Mouse (Mus musculus): ENCODE measurements at regions not wholly inside any gene's neighbourhood (a gene's known extent, or its start where the extent isn't known, plus 50 kb on each side); places are given as distances from the start of the nearest gene placed in this dataset.
A peak's percentile ranks its signal among the peaks of the same experiment; 100 is the strongest.

DNA sequence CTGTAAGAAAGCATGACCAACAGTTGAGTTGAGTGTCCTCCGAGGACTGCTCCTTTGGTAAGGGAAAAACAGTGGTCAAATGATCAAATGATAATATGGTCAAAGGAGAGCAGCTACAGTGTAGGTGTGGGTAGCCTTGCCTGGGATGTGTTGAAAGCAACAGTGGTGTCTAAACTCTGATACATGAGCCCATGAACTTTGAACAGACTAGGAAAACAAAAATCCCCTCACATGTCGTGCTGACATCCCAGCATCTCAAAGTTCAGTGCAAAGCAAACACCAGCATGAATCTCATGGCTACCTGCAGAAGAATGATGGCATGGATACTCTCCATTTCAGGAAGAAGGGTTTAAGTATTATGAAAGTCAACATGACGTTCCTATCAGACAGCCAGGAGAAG lies 171.3 kb upstream of the Lpp start:
- Histone ChIP-seq H3K9ac (no peak overlapping the region), H3K4me2 (replicated peaks) (no peak overlapping the region), H3K9me3 (replicated peaks) (no peaks in the 10 kb centered on the region), H3K27me3 (no peaks in the 10 kb centered on the region), H3K36me3 (no peaks in the 10 kb centered on the region), H3K27ac (no peak overlapping the region), H3K4me3 (no peak overlapping the region), H3K4me1 (peaks cover 7% of the 10 kb centered on the region; the same call in 1 of the 2 replicates)
- ATAC-seq (ENCODE audit: low FRiP score) = no peak
- 90% methylated on average over 3 of the region's 3 CpGs for WGBS

DNA sequence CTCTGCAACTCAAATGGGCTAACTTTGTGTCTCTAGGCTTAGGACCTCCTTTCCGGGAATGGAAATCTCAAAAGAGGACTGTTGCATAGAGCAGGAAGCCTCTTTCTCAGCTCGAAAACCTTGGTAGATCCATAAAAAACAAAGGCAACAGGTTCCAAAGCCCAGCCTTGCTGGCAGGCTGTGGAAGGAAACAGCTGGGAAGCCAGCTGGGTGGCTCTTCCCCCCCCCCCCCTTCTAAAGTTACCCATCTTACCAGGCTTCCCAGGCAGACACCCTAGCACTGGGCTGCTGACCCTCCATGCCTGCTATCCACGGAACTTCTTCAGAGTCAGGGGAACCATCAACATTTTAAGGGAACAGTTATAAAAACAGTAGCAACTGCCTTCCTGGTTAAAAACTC lies 172.7 kb upstream of the Lpp start:
- Histone ChIP-seq H3K4me1 (peaks cover 7% of the 10 kb centered on the region; the same call in 1 of the 2 replicates), H3K9ac (no peak overlapping the region), H3K27me3 (no peaks in the 10 kb centered on the region), H3K4me2 (replicated peaks) (no peak overlapping the region), H3K4me3 (no peak overlapping the region), H3K27ac (no peak overlapping the region), H3K36me3 (no peaks in the 10 kb centered on the region), H3K9me3 (replicated peaks) (no peaks in the 10 kb centered on the region)
- 83% methylated on average over 3 of the region's 3 CpGs for WGBS
- no peak for ATAC-seq (ENCODE audit: low FRiP score)

DNA sequence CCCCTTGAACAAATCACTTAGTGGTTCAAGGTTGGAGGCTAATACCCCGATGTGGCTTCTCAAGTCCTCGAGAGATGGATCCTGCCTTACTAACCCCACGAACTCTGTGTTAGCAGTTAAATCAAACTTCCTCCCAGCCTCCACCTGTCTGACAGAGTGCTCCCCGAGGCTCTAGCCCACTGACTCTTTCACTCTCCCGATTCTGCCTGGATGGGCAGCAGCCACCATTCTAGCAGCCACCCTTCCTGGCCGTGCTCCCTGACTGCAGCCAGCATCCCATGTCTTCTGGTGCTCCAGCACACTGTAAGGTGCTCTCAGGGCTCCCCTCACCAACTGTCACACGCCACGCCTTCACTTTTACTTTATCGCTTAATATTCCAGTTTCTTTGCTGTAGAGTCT lies 173.6 kb upstream of the Lpp start:
- H3K9ac ChIP-seq = no peak overlapping the region
- no peaks in the 10 kb centered on the region for H3K9me3 ChIP-seq (replicated peaks)
- H3K4me1 ChIP-seq = peaks cover 7% of the 10 kb centered on the region; the same call in 1 of the 2 replicates
- H3K4me2 ChIP-seq (replicated peaks) = no peak overlapping the region
- H3K4me3 ChIP-seq = no peak overlapping the region
- H3K36me3 ChIP-seq = no peaks in the 10 kb centered on the region
- no peak for ATAC-seq (ENCODE audit: low FRiP score)
- H3K27me3 ChIP-seq = no peaks in the 10 kb centered on the region
- no peak overlapping the region for H3K27ac ChIP-seq
- 87% methylated on average over 9 of the region's 9 CpGs for WGBS

GRCm38 (mm10) chr16:24218850-24219185 lies 174.5 kb upstream of the Lpp start:
- 50% methylated on average over 4 of the region's 4 CpGs for WGBS
- peaks cover 7% of the 10 kb centered on the region; the same call in 1 of the 2 replicates for H3K4me1 ChIP-seq

GRCm38 (mm10) chr16:24218162-24218849 lies 175.0 kb upstream of the Lpp start:
- no peaks in the 10 kb centered on the region for H3K36me3 ChIP-seq
- no peaks in the 10 kb centered on the region for H3K27me3 ChIP-seq
- no peak overlapping the region; the same call in 1 of the 2 replicates for H3K4me2 ChIP-seq (replicated peaks)
- ATAC-seq (ENCODE audit: low FRiP score) = peak; percentile 60; the same call in 1 of the 2 replicates
- H3K4me1 ChIP-seq = peaks cover 7% of the 10 kb centered on the region; the same call in 1 of the 2 replicates
- H3K9me3 ChIP-seq (replicated peaks) = no peaks in the 10 kb centered on the region
- H3K9ac ChIP-seq = no peak overlapping the region
- 45% methylated on average over 14 of the region's 14 CpGs for WGBS
- 0 out of 2 replicates have a peak overlapping the region, but pooled peaks have one; percentile 32 for H3K27ac ChIP-seq
- no peak overlapping the region for H3K4me3 ChIP-seq

More at GRCm38 (mm10) chr16:24218850-24219185, 174.5 kb upstream of the Lpp start:
- H3K4me3 ChIP-seq = no peak overlapping the region
- no peaks in the 10 kb centered on the region for H3K27me3 ChIP-seq
- H3K9ac ChIP-seq = no peak overlapping the region
- H3K27ac ChIP-seq = no peak overlapping the region
- no peak for ATAC-seq (ENCODE audit: low FRiP score)
- no peaks in the 10 kb centered on the region for H3K36me3 ChIP-seq
- no peak overlapping the region for H3K4me2 ChIP-seq (replicated peaks)
- H3K9me3 ChIP-seq (replicated peaks) = no peaks in the 10 kb centered on the region

GRCm38 (mm10) chr16:24216828-24217227 lies 176.5 kb upstream of the Lpp start:
- H3K36me3 ChIP-seq = no peaks in the 10 kb centered on the region
- WGBS = 86% methylated on average over 5 of the region's 5 CpGs
- no peak overlapping the region for H3K4me2 ChIP-seq (replicated peaks)
- H3K27ac ChIP-seq = no peak overlapping the region
- H3K27me3 ChIP-seq = no peaks in the 10 kb centered on the region
- no peaks in the 10 kb centered on the region for H3K9me3 ChIP-seq (replicated peaks)
- no peak for ATAC-seq (ENCODE audit: low FRiP score)
- peaks cover 8% of the 10 kb centered on the region; the same call in 1 of the 2 replicates for H3K4me1 ChIP-seq
- no peak overlapping the region for H3K9ac ChIP-seq
- H3K4me3 ChIP-seq = no peak overlapping the region

- H3K9me3 ChIP-seq (replicated peaks) = no peaks in the 10 kb centered on the region
- no peak for ATAC-seq (ENCODE audit: low FRiP score)
- no peaks in the 10 kb centered on the region for H3K27me3 ChIP-seq
- H3K4me2 ChIP-seq (replicated peaks) = no peak overlapping the region
- no peak overlapping the region for H3K9ac ChIP-seq
- WGBS = 95% methylated on average over 8 of the region's 8 CpGs
- no peak overlapping the region for H3K27ac ChIP-seq
- no peaks in the 10 kb centered on the region for H3K36me3 ChIP-seq
- no peak overlapping the region for H3K4me3 ChIP-seq
- peaks cover 10% of the 10 kb centered on the region; the same call in 1 of the 2 replicates for H3K4me1 ChIP-seq
These were observed 178.0 kb upstream of the Lpp start for GRCm38 (mm10) chr16:24215353-24215752.

DNA sequence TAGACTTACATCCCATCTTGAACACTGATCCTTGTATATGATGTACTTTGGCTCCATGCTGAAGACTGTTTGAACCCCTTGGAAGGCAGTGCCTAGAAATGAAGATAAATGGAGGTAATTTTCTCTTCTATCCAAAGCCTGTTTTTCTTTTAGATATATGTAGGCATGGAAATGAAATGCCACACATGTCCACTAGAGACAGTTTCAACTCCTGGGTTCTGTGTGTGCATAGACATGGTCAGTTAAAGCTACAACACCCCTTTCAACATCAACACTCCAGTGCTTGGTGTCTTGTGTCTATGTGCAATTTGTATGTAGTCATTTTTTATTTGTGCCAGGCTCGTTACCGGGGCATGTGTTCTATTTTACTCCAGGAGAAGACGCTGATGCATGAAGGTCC lies 179.7 kb upstream of the Lpp start:
- Histone ChIP-seq H3K27me3 (no peaks in the 10 kb centered on the region), H3K9me3 (replicated peaks) (no peaks in the 10 kb centered on the region), H3K9ac (no peak overlapping the region), H3K4me2 (replicated peaks) (no peak overlapping the region), H3K36me3 (no peaks in the 10 kb centered on the region), H3K4me1 (peaks cover 10% of the 10 kb centered on the region; the same call in 1 of the 2 replicates), H3K4me3 (no peak overlapping the region), H3K27ac (no peak overlapping the region)
- no peak for ATAC-seq (ENCODE audit: low FRiP score)
- 94% methylated on average over 3 of the region's 3 CpGs for WGBS

- Histone ChIP-seq H3K4me3 (no peak overlapping the region), H3K4me2 (replicated peaks) (no peak overlapping the region), H3K9me3 (replicated peaks) (no peaks in the 10 kb centered on the region), H3K27me3 (no peaks in the 10 kb centered on the region), H3K36me3 (no peaks in the 10 kb centered on the region), H3K27ac (no peak overlapping the region), H3K4me1 (0 out of 2 replicates have a peak, but pooled peaks cover 3% of the 10 kb centered on the region), H3K9ac (no peak overlapping the region)
- ATAC-seq (ENCODE audit: low FRiP score) = no peak
- 70% methylated on average over 2 of the region's 2 CpGs for WGBS
These were observed 180.6 kb upstream of the Lpp start for GRCm38 (mm10) chr16:24212702-24213101.

GRCm38 (mm10) chr16:24211588-24211987 lies 181.7 kb upstream of the Lpp start:
- no peak for ATAC-seq (ENCODE audit: low FRiP score)
- Histone ChIP-seq H3K27ac (no peak overlapping the region), H3K4me3 (no peak overlapping the region), H3K9me3 (replicated peaks) (no peaks in the 10 kb centered on the region), H3K9ac (no peak overlapping the region), H3K36me3 (no peaks in the 10 kb centered on the region), H3K4me2 (replicated peaks) (no peak overlapping the region), H3K4me1 (0 out of 2 replicates have a peak, but pooled peaks cover 3% of the 10 kb centered on the region), H3K27me3 (no peaks in the 10 kb centered on the region)
- WGBS = 50% methylated on average over 1 of the region's 1 CpGs

DNA sequence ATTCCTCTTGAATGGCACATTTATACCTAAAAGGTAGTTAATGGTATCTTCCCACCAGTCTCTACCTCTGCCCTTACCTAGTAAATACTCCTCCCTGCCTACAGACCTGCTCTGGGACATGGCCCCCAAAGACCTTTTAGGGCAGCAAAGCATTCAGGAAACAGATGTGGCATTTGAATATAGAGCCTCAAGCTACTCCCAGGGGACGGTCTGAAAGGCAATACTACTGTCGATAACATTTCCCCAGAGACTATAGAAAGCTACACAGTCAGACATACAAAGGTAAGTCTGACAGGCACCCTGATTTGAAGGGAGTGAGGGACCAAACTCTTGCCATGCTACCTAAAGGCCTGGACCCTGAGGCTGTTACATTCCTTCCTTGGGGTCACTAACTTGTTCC lies 184.4 kb upstream of the Lpp start:
- no peak for ATAC-seq (ENCODE audit: low FRiP score)
- 73% methylated on average over 2 of the region's 2 CpGs for WGBS
- Histone ChIP-seq H3K27me3 (no peaks in the 10 kb centered on the region), H3K9ac (no peak overlapping the region), H3K4me2 (replicated peaks) (no peak overlapping the region), H3K4me3 (no peak overlapping the region), H3K27ac (no peak overlapping the region), H3K9me3 (replicated peaks) (no peaks in the 10 kb centered on the region), H3K36me3 (no peaks in the 10 kb centered on the region), H3K4me1 (0 out of 2 replicates have a peak, but pooled peaks cover 7% of the 10 kb centered on the region)

DNA sequence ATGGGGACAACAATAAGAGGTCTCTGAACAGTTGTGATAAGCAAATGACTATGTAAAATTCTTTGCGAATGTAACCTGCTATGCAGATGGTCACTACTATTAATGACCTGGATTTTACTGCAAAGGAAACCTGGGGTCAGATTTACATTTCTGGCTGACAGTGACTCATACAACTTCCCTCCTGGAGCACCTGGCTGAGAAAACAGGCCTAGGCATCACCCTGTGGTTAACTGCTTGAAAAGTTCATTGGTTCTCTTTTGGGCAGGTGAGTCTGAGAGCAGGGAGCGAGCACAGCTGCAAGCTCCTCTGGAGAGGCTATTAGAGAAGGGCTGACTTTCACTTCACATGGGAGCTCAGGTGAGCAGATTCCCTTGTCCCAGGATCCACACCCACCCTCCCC lies 185.2 kb upstream of the Lpp start:
- no peak overlapping the region for H3K4me2 ChIP-seq (replicated peaks)
- no peak overlapping the region for H3K9ac ChIP-seq
- ATAC-seq (ENCODE audit: low FRiP score) = no peak
- no peaks in the 10 kb centered on the region for H3K36me3 ChIP-seq
- H3K27me3 ChIP-seq = no peaks in the 10 kb centered on the region
- 0 out of 2 replicates have a peak, but pooled peaks cover 7% of the 10 kb centered on the region for H3K4me1 ChIP-seq
- H3K27ac ChIP-seq = no peak overlapping the region
- no peaks in the 10 kb centered on the region for H3K9me3 ChIP-seq (replicated peaks)
- H3K4me3 ChIP-seq = no peak overlapping the region
- WGBS = 95% methylated on average over 2 of the region's 2 CpGs

DNA sequence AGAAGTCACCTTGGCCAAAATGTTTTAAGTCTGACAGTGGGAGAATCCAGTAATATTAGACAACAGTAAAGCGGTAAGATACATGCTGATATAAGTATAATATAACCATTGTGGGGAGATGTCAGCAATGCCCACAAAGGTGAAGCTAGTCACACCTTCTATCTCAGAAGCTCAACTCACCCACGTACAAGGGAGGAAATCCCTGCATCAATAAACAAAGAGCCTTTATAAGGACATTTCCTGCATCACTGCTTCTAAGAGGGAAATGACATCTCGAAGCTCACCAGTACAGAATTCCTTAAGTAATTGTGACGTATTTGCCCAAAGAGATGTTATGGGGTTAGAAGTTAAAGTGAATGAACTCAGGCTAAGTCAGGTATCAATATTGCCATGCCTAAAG lies 186.3 kb upstream of the Lpp start:
- Histone ChIP-seq H3K4me2 (replicated peaks) (no peak overlapping the region), H3K9me3 (replicated peaks) (no peaks in the 10 kb centered on the region), H3K27ac (no peak overlapping the region), H3K9ac (no peak overlapping the region), H3K36me3 (no peaks in the 10 kb centered on the region), H3K4me3 (no peak overlapping the region), H3K4me1 (0 out of 2 replicates have a peak, but pooled peaks cover 7% of the 10 kb centered on the region), H3K27me3 (no peaks in the 10 kb centered on the region)
- 47% methylated on average over 4 of the region's 4 CpGs for WGBS
- no peak for ATAC-seq (ENCODE audit: low FRiP score)

Measured in hindbrain, embryonic 12.5 days (tissue).